Comparison of ENCODE assay signal across 13 mouse cellular contexts in genomic region chr10:70081564-70082175, GRCm38 (mm10). TPM values are rescaled to one million over a fixed set of nuclear protein-coding genes. Genes with fewer than 3 reads are reported as not detected.
DNase-seq lines count a peak whose midpoint lies in the region; ATAC-seq and TF ChIP-seq lines count a peak whose summit lies in the region.
"Had no signal": no experiment of that assay in that cellular context is flagged by ENCODE, and none has a peak within 500 bp of the region (broad histone marks: within the 10 kb centered on the region; RNA-seq: fewer than 3 reads in every experiment).

No protein-coding gene starts in this region.

- H3K9me3 ChIP-seq in lung, embryonic 16.5 days (ENCODE audit: control insufficient read depth, low read length) = no peaks in the 10 kb centered on the region
- no peaks in the 10 kb centered on the region for H3K9me3 ChIP-seq in heart, embryonic 13.5 days
- no peaks in the 10 kb centered on the region for H3K9me3 ChIP-seq in limb, embryonic 15.5 days
- H3K9me3 ChIP-seq in stomach, postnatal 0 days (ENCODE audit: control insufficient read depth, low read length) = no peaks in the 10 kb centered on the region
- H3K9me3 ChIP-seq: G1E had no signal

- TF ChIP-seq EP300 in stomach, postnatal 0 days (optimal IDR thresholded peaks at IDR 0.05) = no peak

- no peak for TF ChIP-seq CTCF in stomach, postnatal 0 days (IDR thresholded peaks at IDR 0.05; ENCODE audit: low read depth)

- WGBS in lung, embryonic 16.5 days = 33% methylated on average over 19 of the region's 19 CpGs
- 29% methylated on average over 19 of the region's 19 CpGs for WGBS in heart, embryonic 13.5 days
- 44% methylated on average over 19 of the region's 19 CpGs for WGBS in limb, embryonic 15.5 days
- 43% methylated on average over 19 of the region's 19 CpGs for WGBS in stomach, postnatal 0 days

- H3K27me3 ChIP-seq in lung, embryonic 16.5 days (ENCODE audit: control insufficient read depth, insufficient read depth, low read depth, low read length) = no peaks in the 10 kb centered on the region
- H3K27me3 ChIP-seq in heart, embryonic 13.5 days (replicated peaks) = no peaks in the 10 kb centered on the region
- H3K27me3 ChIP-seq in limb, embryonic 15.5 days = no peaks in the 10 kb centered on the region
- H3K27me3 ChIP-seq in stomach, postnatal 0 days (ENCODE audit: control insufficient read depth, insufficient read depth, low read length) = no peaks in the 10 kb centered on the region

- H3K27ac ChIP-seq in lung, embryonic 16.5 days (ENCODE audit: low read length) = 0 out of 2 replicates have a peak overlapping the region, but pooled peaks have one; percentile 20
- peak overlapping the region; percentile 83 for H3K27ac ChIP-seq in heart, embryonic 13.5 days (replicated peaks)
- H3K27ac ChIP-seq in limb, embryonic 15.5 days = peak overlapping the region; percentile 63; the same call in 1 of the 2 replicates
- 0 out of 2 replicates have a peak overlapping the region, but pooled peaks have one; percentile 4 for H3K27ac ChIP-seq in stomach, postnatal 0 days (replicated peaks)
- H3K27ac ChIP-seq: macrophage had no signal

- no peaks in the 10 kb centered on the region for H3K36me3 ChIP-seq in lung, embryonic 16.5 days (ENCODE audit: control insufficient read depth, insufficient read depth, low read length)
- no peaks in the 10 kb centered on the region for H3K36me3 ChIP-seq in heart, embryonic 13.5 days
- H3K36me3 ChIP-seq in limb, embryonic 15.5 days = no peaks in the 10 kb centered on the region
- H3K36me3 ChIP-seq in stomach, postnatal 0 days (ENCODE audit: control insufficient read depth, insufficient read depth, low read length) = no peaks in the 10 kb centered on the region
- H3K36me3 ChIP-seq: G1E had no signal

- H3K4me2 ChIP-seq in lung, embryonic 16.5 days (ENCODE audit: low read depth, low read length) = no peak overlapping the region
- peak overlapping the region; percentile 41 for H3K4me2 ChIP-seq in heart, embryonic 13.5 days
- H3K4me2 ChIP-seq in limb, embryonic 15.5 days = no peak overlapping the region
- peak overlapping the region; percentile 31; the same call in 1 of the 2 replicates for H3K4me2 ChIP-seq in stomach, postnatal 0 days (replicated peaks; ENCODE audit: low read depth)

- peaks cover 14% of the 10 kb centered on the region for H3K4me1 ChIP-seq in lung, embryonic 16.5 days (replicated peaks; ENCODE audit: control insufficient read depth, insufficient read depth, low read length)
- peaks cover 40% of the 10 kb centered on the region for H3K4me1 ChIP-seq in heart, embryonic 13.5 days
- H3K4me1 ChIP-seq in limb, embryonic 15.5 days = peaks cover 12% of the 10 kb centered on the region; the same call in 1 of the 2 replicates
- H3K4me1 ChIP-seq in stomach, postnatal 0 days (replicated peaks; ENCODE audit: control insufficient read depth, insufficient read depth) = no peaks in the 10 kb centered on the region

- ATAC-seq in lung, embryonic 16.5 days (ENCODE audit: low read depth) = peak; percentile 65
- ATAC-seq in heart, embryonic 13.5 days (ENCODE audit: extremely low read depth, insufficient number of reproducible peaks, low FRiP score, low TSS enrichment) = no peak
- no peak for ATAC-seq in limb, embryonic 15.5 days (ENCODE audit: insufficient number of reproducible peaks, low FRiP score, low TSS enrichment, low read depth)
- ATAC-seq in stomach, postnatal 0 days (ENCODE audit: low FRiP score, low TSS enrichment) = no peak; the same call in 1 of the 2 replicates
- ATAC-seq in megakaryocyte-erythroid progenitor cell, adult 5-6 weeks (replicated peaks; ENCODE audit: low FRiP score, low TSS enrichment, poor library complexity, severe bottlenecking) = no peak
- ATAC-seq: forebrain, embryonic 14.5 days had no signal

- no peak overlapping the region for H3K4me3 ChIP-seq in lung, embryonic 16.5 days (ENCODE audit: low read length)
- H3K4me3 ChIP-seq in heart, embryonic 13.5 days = no peak overlapping the region
- no peak overlapping the region for H3K4me3 ChIP-seq in limb, embryonic 15.5 days
- no peak overlapping the region for H3K4me3 ChIP-seq in stomach, postnatal 0 days (ENCODE audit: low read depth, low read length)

- no peak overlapping the region; the same call in 1 of the 2 replicates for H3K9ac ChIP-seq in lung, embryonic 16.5 days (ENCODE audit: low read length)
- H3K9ac ChIP-seq in heart, embryonic 13.5 days = 0 out of 2 replicates have a peak overlapping the region, but pooled peaks have one; percentile 44
- no peak overlapping the region for H3K9ac ChIP-seq in limb, embryonic 15.5 days
- H3K9ac ChIP-seq in stomach, postnatal 0 days (ENCODE audit: low read length) = 0 out of 2 replicates have a peak overlapping the region, but pooled peaks have one; percentile 41

- no peak for DNase-seq in lung, postnatal 25 days (ENCODE audit: low spot score)
- no peak for DNase-seq in stomach, postnatal 0 days (ENCODE audit: low spot score)
- no peak for DNase-seq in B cell, adult 2 months
- DNase-seq: adrenal gland, postnatal 10 days; cerebellum, adult 9-10 months; thymus, adult 18-20 months had no signal

RNA-seq across cellular contexts. Expression of gene Ccdc6, which starts 15.3 kb away (rescaled TPM):
- polyA plus RNA-seq in lung, embryonic 16.5 days (2015; fragmentation: Nextera tagmentation; extraction: Ambion mirVana) = 15.1 and 16.3 TPM in 2 replicates
- polyA plus RNA-seq in heart, embryonic 13.5 days (2015; fragmentation: Nextera tagmentation; extraction: Ambion mirVana) = 12.5 and 12.9 TPM in 2 replicates
- polyA plus RNA-seq in limb, embryonic 15.5 days (2015; fragmentation: Nextera tagmentation; extraction: Ambion mirVana) = 17.2 and 18.2 TPM in 2 replicates
- polyA plus RNA-seq in stomach, postnatal 0 days (2015; fragmentation: Nextera tagmentation; extraction: Ambion mirVana) = 9.4 and 10.0 TPM in 2 replicates
- 48.6 and 59.4 TPM in 2 replicates for total RNA-seq in megakaryocyte-erythroid progenitor cell, adult 5-6 weeks (2014; fragmentation: Nextera tagmentation)
- 22.7 and 29.6 TPM in 2 replicates for total RNA-seq in megakaryocyte-erythroid progenitor cell, adult 5-6 weeks (2017)

Comparison
In these comparisons a context has a peak if more than half of its experiments do, and no peak if none do; other contexts are left out.
1. H3K27ac ChIP-seq: peak in every context shown above with its lines; median percentile 83 in heart, embryonic 13.5 days; 63 in limb, embryonic 15.5 days; 20 in lung, embryonic 16.5 days; 4 in stomach, postnatal 0 days.
2. H3K4me2 ChIP-seq: peak in heart, embryonic 13.5 days (single experiment) and stomach, postnatal 0 days (single experiment); none in lung, embryonic 16.5 days (single experiment) and limb, embryonic 15.5 days (single experiment).
3. H3K9ac ChIP-seq: peak in heart, embryonic 13.5 days (single experiment) and stomach, postnatal 0 days (single experiment); none in lung, embryonic 16.5 days (single experiment) and limb, embryonic 15.5 days (single experiment).